Mouse (Mus musculus) embryonic stem cell, embryonic (primary cell): ENCODE measurements around the gene Mme.

Source experiments
- CTCF ChIA-PET, 4 experiments: fragments of 300-600 bp in 2 of 4; fragments of 350-600 bp in 2 of 4; sonication (Branson Sonifier 250); formaldehyde crosslinking; loops; one replicate each; lab custom pipeline; 2022; ENCODE audit warnings: inconsistent platforms in 2 of 4; lab: Charles Lee
- POLR2A ChIA-PET, 4 experiments: fragments of 300-600 bp in 2 of 4; fragments of 350-600 bp in 2 of 4; sonication (Branson Sonifier 250); formaldehyde crosslinking; loops; one replicate each; lab custom pipeline; 2022; ENCODE audit warnings: antibody characterized with exemption in 4 of 4, inconsistent platforms in 1 of 4; lab: Charles Lee

The Mme gene

GRCm38 (mm10) chr3:63340546-63340945 is 99.2 kb downstream of the Mme start:
- CTCF ChIA-PET: no interaction called here
- POLR2A ChIA-PET: interaction anchor here in 1 of 4 experiments (0.8 to 0.9 kb wide), 2 partner anchors 10 to 15 kb away, joined by 3 to 4 read pairs; no protein-coding TSS in a partner anchor

GRCm38 (mm10) chr3:63341481-63341880 is 100.1 kb downstream of the Mme start:
- POLR2A ChIA-PET: interaction anchor here in 1 of 4 experiments (0.5 to 1.0 kb wide), 2 partner anchors 46 to 615 kb away, joined by 3 to 6 read pairs; no protein-coding TSS in a partner anchor
- CTCF ChIA-PET: no interaction called here

GRCm38 (mm10) chr3:63344998-63345397 is 103.7 kb downstream of the Mme start:
- POLR2A ChIA-PET: interaction anchor here in 2 of 4 experiments (0.6 to 0.9 kb wide), 3 partner anchors 20 to 49 kb away, joined by 3 read pairs; no protein-coding TSS in a partner anchor
- CTCF ChIA-PET: no interaction called here

- POLR2A ChIA-PET: interaction anchor here in 1 of 4 experiments (0.7 to 1.4 kb wide), 2 partner anchors 9 to 21 kb away, joined by 3 read pairs; no protein-coding TSS in a partner anchor
- CTCF ChIA-PET: no interaction called here
Measured at GRCm38 (mm10) chr3:63348893-63349426, 107.6 kb downstream of the Mme start.

GRCm38 (mm10) chr3:63350242-63350641 is 108.9 kb downstream of the Mme start:
- ChIA-PET POLR2A (no interaction called here), CTCF (no interaction called here)

- CTCF ChIA-PET: no interaction called here
- POLR2A ChIA-PET: no interaction called here
Measured at GRCm38 (mm10) chr3:63350704-63351103, 109.4 kb downstream of the Mme start.

GRCm38 (mm10) chr3:63351680-63352260 is 110.4 kb downstream of the Mme start:
- POLR2A ChIA-PET: no interaction called here
- CTCF ChIA-PET: no interaction called here

GRCm38 (mm10) chr3:63359512-63359911 is 118.2 kb downstream of the Mme start:
- CTCF ChIA-PET: no interaction called here
- POLR2A ChIA-PET: no interaction called here

- POLR2A ChIA-PET: no interaction called here
- CTCF ChIA-PET: no interaction called here
Measured at GRCm38 (mm10) chr3:63384989-63385388, 143.7 kb downstream of the Mme start.

- ChIA-PET CTCF (interaction anchor here in 1 of 4 experiments (0.5 kb wide), 1 partner anchor 86 kb away, joined by 3 read pairs; no protein-coding TSS in a partner anchor), POLR2A (no interaction called here)
Measured at GRCm38 (mm10) chr3:63390774-63391173, 149.4 kb downstream of the Mme start.

- ChIA-PET CTCF (interaction anchor here in 1 of 4 experiments (0.5 kb wide), 1 partner anchor 86 kb away, joined by 3 read pairs; no protein-coding TSS in a partner anchor), POLR2A (no interaction called here)
Measured at GRCm38 (mm10) chr3:63391348-63391747, 150.0 kb downstream of the Mme start.

- ChIA-PET POLR2A (no interaction called here), CTCF (no interaction called here)
Measured at GRCm38 (mm10) chr3:63394424-63394941, 153.1 kb downstream of the Mme start.

GRCm38 (mm10) chr3:63398171-63398570 is 156.8 kb downstream of the Mme start:
- POLR2A ChIA-PET: interaction anchor here in 1 of 4 experiments (1.3 kb wide), 1 partner anchor 9 kb away, joined by 4 read pairs; no protein-coding TSS in a partner anchor
- CTCF ChIA-PET: no interaction called here

GRCm38 (mm10) chr3:63406438-63406837 is 165.1 kb downstream of the Mme start:
- ChIA-PET POLR2A (no interaction called here), CTCF (no interaction called here)

- ChIA-PET POLR2A (no interaction called here), CTCF (no interaction called here)
Measured at GRCm38 (mm10) chr3:63411006-63411405, 169.7 kb downstream of the Mme start.

- ChIA-PET POLR2A (no interaction called here), CTCF (no interaction called here)
Measured at GRCm38 (mm10) chr3:63412220-63412937, 171.0 kb downstream of the Mme start.

- ChIA-PET CTCF (no interaction called here), POLR2A (interaction anchor here in 1 of 4 experiments (0.5 kb wide), 1 partner anchor 11 kb away, joined by 3 read pairs; no protein-coding TSS in a partner anchor)
Measured at GRCm38 (mm10) chr3:63413046-63413911, 171.9 kb downstream of the Mme start.

GRCm38 (mm10) chr3:63417284-63417683 is 175.9 kb downstream of the Mme start:
- ChIA-PET CTCF (no interaction called here), POLR2A (interaction anchor here in 1 of 4 experiments (0.7 kb wide), 1 partner anchor 1070 kb away, joined by 3 read pairs; no protein-coding TSS in a partner anchor)

- ChIA-PET CTCF (no interaction called here), POLR2A (interaction anchor here in 1 of 4 experiments (0.7 kb wide), 1 partner anchor 1071 kb away, joined by 3 read pairs; no protein-coding TSS in a partner anchor)
Measured at GRCm38 (mm10) chr3:63417758-63418157, 176.4 kb downstream of the Mme start.
